Mouse (Mus musculus): ENCODE data around the gene Nip7. TPM values are rescaled to one million over a fixed set of nuclear protein-coding genes. Genes with fewer than 3 reads are reported as not detected.

The Nip7 gene
- 6.1 and 7.3 TPM in 2 replicates for polyA plus RNA-seq (2012; ENCODE audit: low replicate concordance)

DNA sequence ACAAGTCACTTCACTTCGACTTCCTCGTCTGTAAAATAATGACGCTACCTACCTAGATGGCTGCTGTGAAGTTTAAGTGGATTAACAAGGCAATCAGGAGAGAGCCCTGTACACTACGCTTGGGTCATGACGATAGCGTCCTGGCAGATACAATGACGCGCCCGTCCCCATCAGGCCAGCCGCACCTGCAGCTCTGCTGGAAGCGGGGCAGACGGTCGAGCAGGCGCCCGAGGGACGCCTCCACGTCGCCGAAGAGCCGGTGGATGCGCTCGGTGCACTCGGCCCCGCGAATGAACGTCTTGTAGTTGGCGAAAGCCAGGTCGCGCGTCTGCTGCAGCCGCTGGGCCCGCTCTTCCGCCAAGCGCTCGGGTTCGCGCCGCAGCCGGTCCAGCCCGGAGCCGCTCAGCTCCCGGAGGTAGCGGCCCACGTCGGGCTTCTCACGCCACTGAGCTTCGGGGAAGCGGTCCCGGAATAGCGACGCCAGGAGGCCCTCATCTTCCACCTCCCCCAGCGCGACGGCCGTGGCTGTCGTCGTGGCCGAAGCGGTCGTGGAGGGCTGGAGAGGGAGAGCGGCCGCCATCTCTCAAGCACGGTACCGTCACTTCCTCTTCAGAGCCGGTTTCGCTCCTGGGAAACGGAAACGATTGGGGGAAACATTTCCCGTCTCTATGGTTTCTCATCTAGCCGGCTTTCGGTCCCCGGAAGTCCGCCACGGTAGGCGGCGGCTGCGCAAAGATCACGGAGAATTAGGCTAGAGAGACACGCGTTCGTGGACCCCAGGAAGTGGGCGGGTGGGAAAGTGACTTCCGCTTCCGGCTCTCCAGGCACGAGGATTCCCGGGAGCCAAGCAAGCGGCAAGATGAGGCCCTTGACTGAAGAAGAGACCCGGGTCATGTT is at the start of gene Nip7, which contains the start of gene Cog8:
Gene Nip7 (plus strand): TSS at position 802 of the 897 bp plus-strand sequence.
Gene Cog8 (minus strand): TSS at position 614 of the 897 bp plus-strand sequence.

DNA sequence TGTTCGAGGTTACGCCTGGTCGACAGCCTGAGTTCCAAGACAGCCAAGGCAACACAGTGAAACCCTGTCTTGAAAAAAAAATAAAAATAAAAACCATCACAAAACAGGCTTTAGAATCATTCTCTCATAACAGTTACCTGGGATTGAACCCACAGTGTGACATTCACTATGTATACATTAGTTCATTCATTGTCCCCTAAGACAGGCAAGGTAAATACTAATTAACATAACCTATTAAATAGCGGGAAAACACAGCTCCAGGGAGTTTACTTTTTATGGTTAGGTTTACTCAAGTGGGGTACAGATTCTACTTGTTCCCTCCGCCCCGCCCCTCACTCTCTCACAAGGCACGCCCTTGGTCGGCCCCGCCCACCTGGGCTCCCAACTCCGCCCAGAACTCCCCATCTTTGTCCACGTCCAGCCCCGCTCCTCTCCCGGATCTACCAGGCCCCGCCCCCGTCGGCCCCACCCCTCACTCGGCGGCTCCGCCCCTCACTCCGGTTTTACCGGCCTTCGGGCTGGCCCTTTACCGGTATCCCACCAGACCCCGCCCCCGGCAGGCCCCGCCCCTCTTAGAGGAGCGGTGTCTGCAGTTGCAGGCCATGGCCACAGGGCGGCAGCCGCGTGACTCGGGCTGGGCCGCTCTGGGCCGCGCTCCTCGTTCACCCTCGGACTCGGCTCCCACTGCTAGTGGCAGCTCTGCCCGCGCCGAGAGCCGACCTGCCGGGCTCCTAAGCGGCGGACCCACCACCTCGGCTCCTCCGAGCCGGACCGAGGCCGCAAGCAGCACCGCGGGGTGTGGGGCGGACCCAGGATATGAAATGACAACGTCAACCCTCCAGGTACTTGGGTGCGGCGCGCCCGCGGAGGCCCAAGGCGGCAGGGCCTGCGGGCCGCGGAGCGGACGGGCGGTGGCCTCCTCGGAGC is 25.8 kb upstream of the Nip7 start, which contains the start of gene Vps4a:
Gene Vps4a (plus strand): TSS at position 573 of the 927 bp plus-strand sequence.

DNA sequence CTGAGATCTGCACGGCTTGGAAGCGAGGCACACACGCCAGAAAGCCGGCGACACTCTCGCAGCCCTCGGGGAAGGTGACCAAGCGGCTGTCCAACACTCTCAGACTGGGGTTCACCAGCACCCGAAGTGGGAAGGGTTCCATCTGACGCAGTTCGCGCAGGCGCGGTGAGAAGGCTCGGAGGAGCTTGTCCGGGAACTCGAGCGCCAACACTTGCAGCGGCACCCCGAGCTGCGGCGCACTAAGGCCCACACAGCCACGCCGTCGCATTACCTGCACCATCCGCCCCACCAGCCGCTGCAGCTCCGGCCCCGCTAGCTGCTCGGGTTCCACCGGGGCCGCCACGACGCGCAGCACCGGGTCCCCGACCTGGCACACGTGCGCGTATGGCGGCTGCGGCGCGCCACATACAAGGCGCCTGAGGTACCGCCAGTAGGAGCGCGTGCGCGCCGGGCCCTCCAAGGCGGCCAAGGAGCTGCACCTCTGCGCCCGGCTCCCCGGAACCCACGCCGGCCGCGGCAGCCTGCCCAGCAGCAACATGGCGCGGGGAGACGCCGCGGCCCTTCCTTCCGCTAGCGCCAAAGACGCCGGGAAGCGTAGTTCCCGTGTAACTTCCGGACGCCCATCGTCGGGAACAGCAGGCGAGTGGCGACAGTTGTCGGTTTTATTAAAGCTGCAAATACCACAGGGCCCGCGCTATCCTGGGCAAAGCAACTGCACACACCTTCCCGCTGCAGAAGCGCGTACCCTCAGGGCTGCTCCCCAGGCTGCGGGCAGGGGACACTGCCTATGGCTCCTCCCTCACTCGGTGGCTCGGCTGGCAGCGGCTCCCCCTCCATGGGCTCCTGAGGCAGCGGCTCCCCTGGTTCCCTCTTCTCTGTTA is 8.4 kb upstream of the Nip7 start, which contains the start of gene Pdf:
Gene Pdf (minus strand): TSS at position 554 of the 881 bp plus-strand sequence.

DNA sequence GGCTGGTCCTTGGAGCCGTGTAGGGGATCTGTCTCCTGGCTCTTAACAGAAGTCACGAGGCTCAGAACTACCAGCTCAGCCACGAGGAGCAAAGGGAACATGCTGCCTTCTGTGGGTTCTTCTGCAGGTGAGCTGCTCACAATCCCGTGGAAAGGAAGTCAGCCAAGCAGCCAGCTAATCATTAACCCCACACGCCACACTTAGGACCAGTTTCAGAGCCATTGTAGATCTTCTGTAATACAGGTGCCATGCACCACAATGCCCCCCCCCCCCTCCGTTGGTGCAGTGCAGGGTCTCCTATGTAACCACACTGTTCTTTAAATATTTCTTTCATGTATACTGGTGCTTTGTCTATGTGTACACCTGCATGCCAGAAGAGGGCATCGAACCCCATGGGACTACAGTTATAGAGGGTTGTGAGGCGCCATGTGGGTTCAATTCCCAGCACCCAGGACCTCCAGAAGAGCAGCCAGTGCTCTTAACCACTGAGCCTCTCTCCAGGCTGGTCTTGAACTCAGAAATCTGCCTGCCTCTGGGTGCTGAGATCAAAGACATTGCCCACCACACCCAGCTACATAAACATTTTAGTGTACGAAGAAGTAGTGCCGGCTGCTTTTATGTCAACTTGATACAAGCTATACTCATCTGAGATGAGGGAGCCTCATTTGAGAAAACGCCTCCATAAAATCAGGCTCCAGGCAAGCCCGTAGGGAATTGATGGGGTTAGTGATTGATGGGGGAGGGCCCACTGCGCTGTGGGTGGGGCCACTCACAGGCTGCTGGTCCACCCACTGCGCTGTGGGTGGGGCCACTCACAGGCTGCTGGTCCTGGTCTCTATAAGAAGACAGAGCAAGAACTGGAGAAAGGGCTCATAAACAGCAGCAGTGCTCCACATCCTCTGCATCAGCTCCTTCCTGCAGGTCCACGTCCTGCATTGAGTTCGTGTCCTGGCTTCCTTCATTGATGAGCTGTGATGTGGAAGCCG is 9.1 kb downstream of the Nip7 start, which contains the start of gene Tmed6:
Gene Tmed6 (minus strand): TSS at position 134 of the 986 bp plus-strand sequence.

DNA sequence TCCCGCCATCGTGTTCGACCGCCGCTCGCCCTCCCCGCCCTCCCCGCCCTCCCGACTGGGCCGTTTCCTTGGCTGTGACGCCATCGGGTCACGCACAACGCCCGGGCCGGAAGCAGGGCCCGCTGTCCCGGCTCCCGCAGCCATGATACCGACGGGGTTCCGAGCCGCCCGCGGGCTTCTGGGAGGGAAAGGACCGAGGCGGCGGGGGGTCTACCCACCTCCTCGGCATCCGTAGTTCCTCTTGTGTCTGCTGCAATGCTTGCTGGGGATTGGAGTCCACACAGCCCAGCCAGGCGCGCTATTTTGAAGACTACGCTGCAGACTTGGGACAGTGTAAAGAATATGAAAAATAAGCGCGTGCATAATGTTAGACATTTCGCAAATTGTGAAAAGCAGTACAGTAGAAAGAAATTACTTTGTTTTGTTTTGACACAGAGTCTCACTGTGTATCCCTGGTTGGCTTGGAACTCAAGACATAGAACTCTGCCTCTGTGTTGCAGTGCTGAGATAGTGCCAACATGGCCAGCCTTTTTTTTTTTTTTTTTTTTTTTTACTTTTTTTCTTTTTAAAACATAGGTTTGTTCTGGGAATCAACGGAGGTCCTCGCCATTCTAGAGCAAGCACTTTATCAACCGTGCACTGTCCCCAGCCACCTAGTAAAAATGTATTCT is 39.8 kb downstream of the Nip7 start, which contains the start of gene Terf2:
Gene Terf2 (minus strand): TSS at position 182 of the 671 bp plus-strand sequence.

Other genes starting within 250 kb of the Nip7 start
- 0.03 TPM in 1 of 2 replicates, not detected in the other for gene Has3, start 186.6 kb upstream of the Nip7 start, polyA plus RNA-seq (2012; ENCODE audit: low replicate concordance)
- 5.1 and 5.7 TPM in 2 replicates for gene Utp4, start 163.2 kb upstream of the Nip7 start, polyA plus RNA-seq (2012; ENCODE audit: low replicate concordance)
- gene Sntb2, start 121.1 kb upstream of the Nip7 start, polyA plus RNA-seq (2012; ENCODE audit: low replicate concordance): 6.2 and 21.4 TPM in 2 replicates
- gene Vps4a, start 25.7 kb upstream of the Nip7 start, polyA plus RNA-seq (2012; ENCODE audit: low replicate concordance): 16.6 and 22.4 TPM in 2 replicates
- 3.1 and 6.9 TPM in 2 replicates for gene Pdf, start 8.3 kb upstream of the Nip7 start, polyA plus RNA-seq (2012; ENCODE audit: low replicate concordance)
- 19.8 and 34.4 TPM in 2 replicates for gene Cog8, start 188 bp upstream of the Nip7 start, polyA plus RNA-seq (2012; ENCODE audit: low replicate concordance)
- not detected in 2 replicates for gene Tmed6, start 8.8 kb downstream of the Nip7 start, polyA plus RNA-seq (2012; ENCODE audit: low replicate concordance)
- 22.0 and 22.2 TPM in 2 replicates for gene Terf2, start 39.7 kb downstream of the Nip7 start, polyA plus RNA-seq (2012; ENCODE audit: low replicate concordance)
- gene Cyb5b, start 93.8 kb downstream of the Nip7 start, polyA plus RNA-seq (2012; ENCODE audit: low replicate concordance): 8.8 and 13.7 TPM in 2 replicates
- gene Nfat5, start 236.6 kb downstream of the Nip7 start, polyA plus RNA-seq (2012; ENCODE audit: low replicate concordance): 7.1 and 22.6 TPM in 2 replicates